In genomic region chr4:97950341-97951071, GRCm38 (mm10) we compare ENCODE assay signal across 15 mouse cellular contexts.
A peak's percentile ranks its signal among the peaks of the same experiment; 100 is the strongest.
DNase-seq lines count a peak whose midpoint lies in the region; ATAC-seq and TF ChIP-seq lines count a peak whose summit lies in the region.
"Had no signal": no experiment of that assay in that cellular context is flagged by ENCODE, and none has a peak within 500 bp of the region (broad histone marks: within the 10 kb centered on the region; RNA-seq: fewer than 3 reads in every experiment).

No protein-coding gene starts in this region.

- H3K36me3 ChIP-seq in forebrain, embryonic 14.5 days (ENCODE audit: control insufficient read depth, insufficient read depth, low read length): no peaks in the 10 kb centered on the region
- no peaks in the 10 kb centered on the region for H3K36me3 ChIP-seq in forebrain, embryonic 15.5 days
- no peaks in the 10 kb centered on the region for H3K36me3 ChIP-seq in hindbrain, postnatal 0 days (ENCODE audit: insufficient read depth, low read length)
- no peaks in the 10 kb centered on the region for H3K36me3 ChIP-seq in hindbrain, embryonic 14.5 days (replicated peaks; ENCODE audit: control insufficient read depth, insufficient read depth)
- no peaks in the 10 kb centered on the region for H3K36me3 ChIP-seq in midbrain, postnatal 0 days (ENCODE audit: insufficient read depth, low read length)
- H3K36me3 ChIP-seq in midbrain, embryonic 16.5 days (ENCODE audit: control insufficient read depth, insufficient read depth, low read length): no peaks in the 10 kb centered on the region
- H3K36me3 ChIP-seq: liver, embryonic 13.5 days; stomach, embryonic 15.5 days had no signal

- no peak overlapping the region for H3K4me3 ChIP-seq in forebrain, embryonic 14.5 days (ENCODE audit: low read depth, low read length)
- H3K4me3 ChIP-seq in forebrain, embryonic 15.5 days: no peak overlapping the region
- no peak overlapping the region for H3K4me3 ChIP-seq in hindbrain, postnatal 0 days (ENCODE audit: low read length)
- H3K4me3 ChIP-seq in hindbrain, embryonic 14.5 days (replicated peaks; ENCODE audit: low read length): no peak overlapping the region
- no peak overlapping the region for H3K4me3 ChIP-seq in midbrain, postnatal 0 days (ENCODE audit: low read depth, low read length)
- H3K4me3 ChIP-seq in midbrain, embryonic 16.5 days (ENCODE audit: low read depth, low read length): no peak overlapping the region
- H3K4me3 ChIP-seq: liver, embryonic 13.5 days; stomach, embryonic 15.5 days had no signal

- no peak overlapping the region for H3K27ac ChIP-seq in forebrain, embryonic 14.5 days (ENCODE audit: low read depth, low read length)
- H3K27ac ChIP-seq in forebrain, embryonic 15.5 days (replicated peaks): no peak overlapping the region
- no peak overlapping the region for H3K27ac ChIP-seq in hindbrain, postnatal 0 days
- no peak overlapping the region for H3K27ac ChIP-seq in hindbrain, embryonic 14.5 days
- H3K27ac ChIP-seq in midbrain, postnatal 0 days (ENCODE audit: low read depth, low read length): no peak overlapping the region
- H3K27ac ChIP-seq in midbrain, embryonic 16.5 days (ENCODE audit: low read length): no peak overlapping the region
- H3K27ac ChIP-seq: liver, embryonic 13.5 days; stomach, embryonic 15.5 days had no signal

- H3K9me3 ChIP-seq in forebrain, embryonic 14.5 days (replicated peaks; ENCODE audit: control insufficient read depth, low read length): no peaks in the 10 kb centered on the region
- no peaks in the 10 kb centered on the region for H3K9me3 ChIP-seq in forebrain, embryonic 15.5 days
- no peaks in the 10 kb centered on the region for H3K9me3 ChIP-seq in hindbrain, postnatal 0 days (ENCODE audit: low read length)
- no peaks in the 10 kb centered on the region for H3K9me3 ChIP-seq in hindbrain, embryonic 14.5 days (ENCODE audit: control insufficient read depth, low read length)
- no peaks in the 10 kb centered on the region for H3K9me3 ChIP-seq in midbrain, postnatal 0 days (ENCODE audit: low read length)
- H3K9me3 ChIP-seq in midbrain, embryonic 16.5 days (replicated peaks; ENCODE audit: control insufficient read depth, low read length, poor library complexity, severe bottlenecking): no peaks in the 10 kb centered on the region
- H3K9me3 ChIP-seq: liver, embryonic 13.5 days; stomach, embryonic 15.5 days had no signal

- no peak for ATAC-seq in forebrain, embryonic 14.5 days
- ATAC-seq in forebrain, embryonic 15.5 days (replicated peaks): no peak
- no peak for ATAC-seq in hindbrain, postnatal 0 days
- no peak for ATAC-seq in hindbrain, embryonic 14.5 days (ENCODE audit: low FRiP score)
- ATAC-seq in midbrain, postnatal 0 days (ENCODE audit: low FRiP score): no peak
- no peak for ATAC-seq in midbrain, embryonic 16.5 days
- ATAC-seq: inflammation-experienced regulatory T-cells, adult 6 months had no signal

- no peak overlapping the region for H3K4me2 ChIP-seq in forebrain, embryonic 14.5 days (ENCODE audit: low read length)
- no peak overlapping the region for H3K4me2 ChIP-seq in forebrain, embryonic 15.5 days (replicated peaks)
- H3K4me2 ChIP-seq in hindbrain, postnatal 0 days (ENCODE audit: low read depth, low read length): no peak overlapping the region
- no peak overlapping the region for H3K4me2 ChIP-seq in hindbrain, embryonic 14.5 days (replicated peaks)
- H3K4me2 ChIP-seq in midbrain, postnatal 0 days (ENCODE audit: low read depth, low read length, poor library complexity, severe bottlenecking): no peak overlapping the region
- H3K4me2 ChIP-seq in midbrain, embryonic 16.5 days (ENCODE audit: low read length): no peak overlapping the region
- H3K4me2 ChIP-seq: liver, embryonic 13.5 days; stomach, embryonic 15.5 days had no signal

- H3K4me1 ChIP-seq in forebrain, embryonic 14.5 days (ENCODE audit: control insufficient read depth, insufficient read depth, low read length): peaks cover 54% of the 10 kb centered on the region
- H3K4me1 ChIP-seq in forebrain, embryonic 15.5 days: peaks cover 53% of the 10 kb centered on the region
- peaks cover 10% of the 10 kb centered on the region for H3K4me1 ChIP-seq in hindbrain, postnatal 0 days (ENCODE audit: insufficient read depth, low read length)
- H3K4me1 ChIP-seq in hindbrain, embryonic 14.5 days (replicated peaks; ENCODE audit: control insufficient read depth, insufficient read depth, low read length): peaks cover 36% of the 10 kb centered on the region
- H3K4me1 ChIP-seq in midbrain, postnatal 0 days (ENCODE audit: insufficient read depth, low read length): no peaks in the 10 kb centered on the region; the same call in 1 of the 2 replicates
- peaks cover 11% of the 10 kb centered on the region for H3K4me1 ChIP-seq in midbrain, embryonic 16.5 days (ENCODE audit: control insufficient read depth, insufficient read depth, low read length)
- H3K4me1 ChIP-seq: liver, embryonic 13.5 days had no signal

- no peak overlapping the region for H3K9ac ChIP-seq in forebrain, embryonic 14.5 days (ENCODE audit: low read length)
- H3K9ac ChIP-seq in forebrain, embryonic 15.5 days (replicated peaks): no peak overlapping the region
- no peak overlapping the region for H3K9ac ChIP-seq in hindbrain, postnatal 0 days (replicated peaks; ENCODE audit: low read length)
- H3K9ac ChIP-seq in hindbrain, embryonic 14.5 days: no peak overlapping the region
- no peak overlapping the region for H3K9ac ChIP-seq in midbrain, postnatal 0 days (replicated peaks; ENCODE audit: low read length, poor library complexity, severe bottlenecking)
- no peak overlapping the region for H3K9ac ChIP-seq in midbrain, embryonic 16.5 days (ENCODE audit: low read depth, low read length)
- H3K9ac ChIP-seq: liver, embryonic 13.5 days; stomach, embryonic 15.5 days had no signal

- DNase-seq in forebrain, embryonic 14.5 days (ENCODE audit: low spot score): peak; percentile 46
- peak; percentile 65 for DNase-seq in hindbrain, postnatal 0 days (ENCODE audit: low spot score)
- no peak for DNase-seq in hindbrain, embryonic 14.5 days (ENCODE audit: low spot score)
- DNase-seq in midbrain, postnatal 0 days (ENCODE audit: low spot score): peak; percentile 57
- DNase-seq in B cell, adult 2 months: no peak
- DNase-seq: adrenal gland, adult 2 months; cerebellum, adult 2 months; gastrocnemius, postnatal 10 days; heart, postnatal 36 days; liver, embryonic 13.5 days; thymus, postnatal 14 days had no signal

- H3K27me3 ChIP-seq in forebrain, embryonic 14.5 days (replicated peaks; ENCODE audit: control insufficient read depth, insufficient read depth, low read length): no peaks in the 10 kb centered on the region
- H3K27me3 ChIP-seq in forebrain, embryonic 15.5 days: no peaks in the 10 kb centered on the region
- H3K27me3 ChIP-seq in hindbrain, postnatal 0 days (ENCODE audit: insufficient read depth, low read length): no peaks in the 10 kb centered on the region
- H3K27me3 ChIP-seq in hindbrain, embryonic 14.5 days (ENCODE audit: control insufficient read depth, insufficient read depth, low read length): no peaks in the 10 kb centered on the region
- H3K27me3 ChIP-seq in midbrain, postnatal 0 days (ENCODE audit: insufficient read depth, low read length): no peaks in the 10 kb centered on the region
- no peaks in the 10 kb centered on the region for H3K27me3 ChIP-seq in midbrain, embryonic 16.5 days (ENCODE audit: control insufficient read depth, insufficient read depth, low read depth, low read length)
- H3K27me3 ChIP-seq: liver, embryonic 13.5 days; stomach, embryonic 15.5 days had no signal

- no peak for TF ChIP-seq CTCF in hindbrain, postnatal 0 days (IDR thresholded peaks at IDR 0.05; ENCODE audit: low read depth)
- TF ChIP-seq CTCF in midbrain, postnatal 0 days (IDR thresholded peaks at IDR 0.05): no peak

- WGBS in forebrain, embryonic 14.5 days: 60% methylated on average over 10 of the region's 10 CpGs
- WGBS in forebrain, embryonic 15.5 days: 43% methylated on average over 10 of the region's 10 CpGs
- 47% methylated on average over 10 of the region's 10 CpGs for WGBS in hindbrain, postnatal 0 days
- 73% methylated on average over 10 of the region's 10 CpGs for WGBS in hindbrain, embryonic 14.5 days
- 74% methylated on average over 10 of the region's 10 CpGs for WGBS in midbrain, postnatal 0 days
- 79% methylated on average over 10 of the region's 10 CpGs for WGBS in midbrain, embryonic 16.5 days

Comparison
In these comparisons a context has a peak if more than half of its experiments do, and no peak if none do; other contexts are left out.
1. DNase-seq: peak in forebrain, embryonic 14.5 days (single experiment), hindbrain, postnatal 0 days (single experiment) and midbrain, postnatal 0 days (single experiment); none in hindbrain, embryonic 14.5 days (single experiment) and B cell, adult 2 months (0 of 2).